Mouse (Mus musculus): ENCODE measurements around the gene Ndufs6. TPM values are rescaled to one million over a fixed set of nuclear protein-coding genes. Genes with fewer than 3 reads are reported as not detected.

Gene Ndufs6
- polyA plus RNA-seq (2014; fragmentation: Illumina TruSeq; extraction: RNeasy Lipid Tissue Mini Kit (QIAGEN cat#74804); ENCODE audit: low read depth, low replicate concordance), result 55.6 TPM

DNA sequence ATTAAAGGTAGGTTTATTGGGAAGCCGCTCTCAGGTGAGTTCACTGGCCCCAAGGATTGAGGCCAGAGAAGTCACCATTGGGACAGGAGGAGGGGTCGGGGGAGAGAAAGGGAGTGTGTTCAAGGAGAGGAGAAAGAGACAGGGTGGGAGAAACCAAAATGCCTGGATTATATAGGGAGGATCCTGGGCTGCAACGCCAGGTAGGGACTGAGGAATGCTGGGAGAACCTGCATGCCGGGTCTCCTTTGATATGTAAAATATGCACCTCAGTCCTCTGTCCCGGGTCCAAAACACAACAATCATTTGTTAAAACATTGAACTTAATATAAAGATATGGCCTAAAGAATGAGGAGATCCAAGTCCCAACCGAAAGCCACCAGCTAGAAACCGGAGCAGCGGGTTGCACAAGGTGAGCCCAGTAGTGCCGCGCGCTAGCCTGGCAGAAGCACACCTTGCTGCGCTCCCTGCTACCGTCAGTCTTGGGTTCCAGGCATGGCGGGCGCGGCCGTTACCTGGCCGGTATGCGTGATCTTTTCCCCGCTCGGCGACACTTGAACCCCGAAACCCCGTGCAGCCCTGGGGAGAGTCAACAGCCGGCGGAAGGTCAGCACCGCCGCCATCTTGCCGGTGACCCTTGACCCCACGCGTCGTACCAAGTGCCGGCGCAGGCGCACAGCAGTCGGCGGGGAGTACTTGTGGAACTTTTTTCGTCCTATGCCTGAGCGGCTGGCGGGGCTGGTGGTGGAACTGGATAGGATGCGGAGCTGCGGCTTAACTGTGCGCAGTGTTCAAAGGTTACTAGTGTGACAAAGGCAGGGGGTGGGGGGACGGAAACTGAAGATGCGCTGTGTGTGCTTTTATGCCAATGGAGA lies at the start of gene Ndufs6, which contains the start of gene Mrpl36:
Gene Ndufs6, minus strand, starts transcription at position 716 of the 872 bp plus-strand sequence.
Gene Mrpl36, plus strand, starts transcription at position 687 of the 872 bp plus-strand sequence.

Other genes starting within 250 kb of the Ndufs6 start
- gene Irx4, start 68.1 kb downstream of the Ndufs6 start, polyA plus RNA-seq (2014; fragmentation: Illumina TruSeq; extraction: RNeasy Lipid Tissue Mini Kit (QIAGEN cat#74804); ENCODE audit: low read depth, low replicate concordance), result not detected
- 44.4 TPM for gene Mrpl36, start within 50 bp of the Ndufs6 start, polyA plus RNA-seq (2014; fragmentation: Illumina TruSeq; extraction: RNeasy Lipid Tissue Mini Kit (QIAGEN cat#74804); ENCODE audit: low read depth, low replicate concordance)
- 0.95 TPM for gene Lpcat1, start 138.7 kb upstream of the Ndufs6 start, polyA plus RNA-seq (2014; fragmentation: Illumina TruSeq; extraction: RNeasy Lipid Tissue Mini Kit (QIAGEN cat#74804); ENCODE audit: low read depth, low replicate concordance)
- not detected for gene Slc6a3, start 208.2 kb upstream of the Ndufs6 start, polyA plus RNA-seq (2014; fragmentation: Illumina TruSeq; extraction: RNeasy Lipid Tissue Mini Kit (QIAGEN cat#74804); ENCODE audit: low read depth, low replicate concordance)

All from liver, adult 10 weeks (tissue).